Mouse (Mus musculus) heart, embryonic 13.5 days (tissue): ENCODE results near the gene Hist1h3c. TPM values are rescaled to one million over a fixed set of nuclear protein-coding genes. Genes with fewer than 3 reads are reported as not detected.
"Not testable (repeated sequence)": the region's sequence is repeated elsewhere in the genome, so short reads cannot be mapped to it uniquely, and the experiment has no call there.

Source experiments
- ATAC-seq: fragments of 200-750 bp; cut with Nextera tagmentation; 2 replicates; pipeline ENCODE4 v1.8.0; 2017; ENCODE audit warnings: moderate TSS enrichment; ENCODE audit not compliant: insufficient number of reproducible peaks, low FRiP score, low TSS enrichment; ENCODE audit errors: extremely low read depth
- H3K27ac ChIP-seq: fragments of 300-500 bp; sonication (generic); replicated peaks from 2 replicates; pipeline ENCODE4 v1.5.1; 2015; ENCODE audit warnings: moderate library complexity, mild to moderate bottlenecking, inconsistent platforms
- H3K27me3 ChIP-seq: fragments of 300-500 bp; sonication (generic); replicated peaks from 2 replicates; pipeline ENCODE4 v1.6.1; 2015; ENCODE audit warnings: mild to moderate bottlenecking, inconsistent platforms
- H3K36me3 ChIP-seq: fragments of 300-500 bp; sonication (generic); 2 replicates; pipeline ENCODE4 v1.6.1; 2015; ENCODE audit warnings: mild to moderate bottlenecking, inconsistent platforms
- H3K4me1 ChIP-seq: fragments of 300-500 bp; sonication (generic); 2 replicates; pipeline ENCODE4 v1.6.1; 2015; ENCODE audit warnings: inconsistent platforms
- H3K4me2 ChIP-seq: fragments of 300-500 bp; sonication (generic); 2 replicates; pipeline ENCODE4 v1.6.1; 2015; ENCODE audit warnings: inconsistent platforms, mild to moderate bottlenecking, moderate library complexity
- H3K4me3 ChIP-seq: fragments of 300-500 bp; sonication (generic); 2 replicates; pipeline ENCODE4 v1.5.1; 2015; ENCODE audit warnings: moderate library complexity, mild to moderate bottlenecking, inconsistent platforms
- H3K9ac ChIP-seq: fragments of 300-500 bp; sonication (generic); 2 replicates; pipeline ENCODE4 v1.6.1; 2015; ENCODE audit warnings: inconsistent platforms, mild to moderate bottlenecking, moderate library complexity
- H3K9me3 ChIP-seq: fragments of 300-500 bp; sonication (generic); 2 replicates; pipeline ENCODE4 v1.6.1; 2016; ENCODE audit warnings: inconsistent platforms
- WGBS: fragments of 180-500 bp; shearing (Covaris S2); methylation state at CpG from one replicate; pipeline ENCODE4 v1.1.7; 2015; ENCODE audit warnings: mixed read lengths; 5-methylcytosine and 5-hydroxymethylcytosine counted together
- polyA plus RNA-seq: library from polyadenylated mRNA; unstranded; fragments of >200 nt; fragmentation: Nextera tagmentation; extraction: Ambion mirVana; gene quantifications from 2 replicates; pipeline ENCODE4 v1.2.1, GENCODE M21; 2015

The Hist1h3c gene
- polyA plus RNA-seq: 2.7 and 3.8 TPM in 2 replicates

- Histone ChIP-seq H3K9me3 (no peaks in the 10 kb centered on the region), H3K4me2 (peak within 1 kb of the TSS; percentile 70), H3K9ac (peak within 1 kb of the TSS; percentile 83), H3K27me3 (no peaks in the 10 kb centered on the region), H3K4me1 (peaks cover 39% of the 10 kb centered on the region), H3K27ac (peak within 1 kb of the TSS; percentile 98), H3K36me3 (no peaks in the 10 kb centered on the region), H3K4me3 (peak within 1 kb of the TSS; percentile 52)
- 1% methylated on average over 23 of the region's 28 CpGs for WGBS
- peak; percentile 52; the same call in 1 of the 2 replicates for ATAC-seq
Measured at GRCm38 (mm10) chr13:23745381-23746161, at the start of gene Hist1h3c. Gene Hist1h3c, minus strand, starts transcription at chr13:23745602.

DNA sequence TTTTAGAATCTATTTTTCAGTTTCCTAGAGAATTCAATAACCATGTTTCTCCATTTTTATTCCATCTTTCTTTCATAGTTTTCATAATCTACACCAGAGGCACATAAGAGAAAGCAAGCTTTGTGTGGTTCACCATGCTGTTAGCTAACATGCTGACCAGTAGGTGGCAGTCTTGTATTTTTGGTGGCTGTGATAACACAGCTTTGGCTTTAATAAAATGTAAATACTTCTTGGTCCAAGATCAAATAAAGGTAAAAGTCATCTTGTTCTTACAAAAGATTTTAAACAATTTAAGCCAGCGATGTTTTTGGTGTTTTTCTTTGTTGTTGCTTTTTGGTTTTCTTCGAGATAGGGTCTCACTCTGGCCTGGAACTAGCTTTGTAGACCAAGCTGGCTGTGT is 47.1 kb upstream of the Hist1h3c start:
- no peaks in the 10 kb centered on the region for H3K4me1 ChIP-seq
- no peaks in the 10 kb centered on the region for H3K9me3 ChIP-seq
- H3K36me3 ChIP-seq: no peaks in the 10 kb centered on the region
- no peak overlapping the region for H3K4me3 ChIP-seq
- 0 out of 2 replicates have a peak, but pooled peaks cover 8% of the 10 kb centered on the region for H3K27me3 ChIP-seq
- ATAC-seq: no peak
- H3K27ac ChIP-seq: no peak overlapping the region
- no peak overlapping the region for H3K9ac ChIP-seq
- WGBS: 38% methylated on average over 2 of the region's 2 CpGs
- no peak overlapping the region for H3K4me2 ChIP-seq

- no peaks in the 10 kb centered on the region for H3K27me3 ChIP-seq
- H3K4me2 ChIP-seq: no peak overlapping the region
- no peak overlapping the region for H3K4me3 ChIP-seq
- ATAC-seq: no peak
- no peaks in the 10 kb centered on the region for H3K9me3 ChIP-seq
- no peak overlapping the region for H3K27ac ChIP-seq
- no peaks in the 10 kb centered on the region for H3K4me1 ChIP-seq
- H3K9ac ChIP-seq: no peak overlapping the region
- 45% methylated on average over 4 of the region's 4 CpGs for WGBS
- H3K36me3 ChIP-seq: no peaks in the 10 kb centered on the region
Measured at GRCm38 (mm10) chr13:23779025-23779424, 33.6 kb upstream of the Hist1h3c start.

DNA sequence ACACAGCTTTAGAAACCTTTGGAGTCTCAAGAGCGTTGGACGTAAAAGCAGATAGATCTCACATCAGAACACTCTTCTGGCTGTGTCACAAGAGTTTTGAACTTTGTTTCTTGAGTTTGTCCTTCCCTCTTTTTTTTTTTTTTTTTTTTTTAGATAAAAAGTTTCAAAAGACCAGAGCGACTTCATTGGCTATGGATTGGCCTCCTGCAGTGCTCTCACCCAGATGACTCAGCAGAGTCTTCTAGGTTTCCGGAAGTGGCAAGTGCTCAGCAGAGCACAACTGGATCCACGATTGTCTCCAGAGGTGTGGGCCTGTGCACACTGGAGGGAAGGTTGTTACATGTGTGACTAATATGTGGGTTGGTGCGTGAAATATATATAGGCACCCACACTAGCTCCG is 32.9 kb upstream of the Hist1h3c start:
- H3K36me3 ChIP-seq: no peaks in the 10 kb centered on the region
- no peak overlapping the region for H3K27ac ChIP-seq
- no peaks in the 10 kb centered on the region for H3K9me3 ChIP-seq
- no peak for ATAC-seq
- WGBS: 84% methylated on average over 7 of the region's 7 CpGs
- no peak overlapping the region for H3K9ac ChIP-seq
- no peak overlapping the region for H3K4me3 ChIP-seq
- no peaks in the 10 kb centered on the region for H3K27me3 ChIP-seq
- peaks cover under 1% of the 10 kb centered on the region; the same call in 1 of the 2 replicates for H3K4me1 ChIP-seq
- H3K4me2 ChIP-seq: no peak overlapping the region

DNA sequence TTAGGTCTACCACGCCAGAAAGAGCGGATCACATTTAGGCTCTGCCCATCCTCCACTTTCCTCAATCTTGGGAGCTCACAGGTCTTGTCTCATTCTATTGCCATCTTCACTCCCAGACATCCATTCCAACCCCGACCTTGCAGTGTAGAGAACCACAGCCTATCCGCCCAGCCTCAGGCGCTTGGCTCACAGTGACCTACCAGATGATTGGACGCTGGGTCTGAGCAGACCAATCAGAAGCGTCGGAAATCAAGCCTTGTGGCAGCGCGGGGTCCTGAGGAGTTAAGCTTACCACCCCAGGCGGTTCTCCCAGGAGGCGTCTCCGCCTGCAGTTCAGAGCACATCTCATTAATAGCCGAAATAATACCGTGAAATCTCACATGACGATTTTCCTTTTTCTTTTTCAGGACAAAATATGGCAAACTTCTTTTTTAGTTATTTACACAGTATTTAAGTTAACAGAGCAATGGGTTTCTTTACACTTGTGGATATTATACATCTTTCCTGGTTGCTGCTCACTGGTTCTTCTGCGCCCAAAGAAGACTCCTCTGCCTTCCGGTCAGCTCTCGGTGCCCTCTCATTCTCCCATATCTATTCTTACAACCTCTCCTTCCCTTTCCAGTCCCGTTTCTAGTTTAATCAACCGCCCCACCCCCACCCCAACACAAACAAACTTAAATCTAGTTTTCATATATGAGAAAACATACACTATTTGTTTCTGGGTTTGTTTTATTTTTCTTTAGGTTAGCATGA is 27.3 kb upstream of the Hist1h3c start:
- 12% methylated on average over 21 of the region's 21 CpGs for WGBS
- Histone ChIP-seq H3K4me2 (peak overlapping the region; percentile 66), H3K9ac (peak overlapping the region; percentile 65; the same call in 1 of the 2 replicates), H3K4me3 (peak overlapping the region; percentile 34), H3K27ac (0 out of 2 replicates have a peak overlapping the region, but pooled peaks have one; percentile 28), H3K4me1 (peaks cover 9% of the 10 kb centered on the region; the same call in 1 of the 2 replicates), H3K36me3 (no peaks in the 10 kb centered on the region), H3K9me3 (no peaks in the 10 kb centered on the region), H3K27me3 (no peaks in the 10 kb centered on the region)
- peak; percentile 66; the same call in 1 of the 2 replicates for ATAC-seq

DNA sequence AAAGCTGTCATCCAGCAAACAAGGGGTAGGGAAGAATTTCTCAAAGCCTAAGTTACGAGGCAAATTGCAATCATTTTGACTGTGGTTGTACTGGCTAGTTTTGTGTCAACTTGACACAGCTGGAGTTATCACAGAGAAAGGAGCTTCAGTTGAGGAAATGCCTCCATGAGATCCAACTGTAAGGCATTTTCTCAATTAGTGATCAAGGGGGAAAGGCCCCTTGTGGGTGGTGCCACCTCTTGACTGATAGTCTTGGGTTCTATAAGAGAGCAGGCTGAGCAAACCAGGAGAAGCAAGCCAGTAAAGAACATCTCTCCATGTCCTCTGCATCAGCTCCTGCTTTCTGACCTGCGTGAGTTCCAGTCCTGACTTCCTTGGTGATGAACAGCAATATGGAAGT is 24.2 kb upstream of the Hist1h3c start, which contains the start of gene Trim38:
Gene Trim38 (plus strand): TSS at position 301 of the 400 bp plus-strand sequence.
- not testable (repeated sequence) for H3K27me3 ChIP-seq, H3K36me3 ChIP-seq, H3K27ac ChIP-seq, ATAC-seq, H3K4me3 ChIP-seq, H3K9me3 ChIP-seq, H3K9ac ChIP-seq, H3K4me2 ChIP-seq
- 85% methylated on average over 2 of the region's 2 CpGs for WGBS
- peaks cover 12% of the 10 kb centered on the region for H3K4me1 ChIP-seq

DNA sequence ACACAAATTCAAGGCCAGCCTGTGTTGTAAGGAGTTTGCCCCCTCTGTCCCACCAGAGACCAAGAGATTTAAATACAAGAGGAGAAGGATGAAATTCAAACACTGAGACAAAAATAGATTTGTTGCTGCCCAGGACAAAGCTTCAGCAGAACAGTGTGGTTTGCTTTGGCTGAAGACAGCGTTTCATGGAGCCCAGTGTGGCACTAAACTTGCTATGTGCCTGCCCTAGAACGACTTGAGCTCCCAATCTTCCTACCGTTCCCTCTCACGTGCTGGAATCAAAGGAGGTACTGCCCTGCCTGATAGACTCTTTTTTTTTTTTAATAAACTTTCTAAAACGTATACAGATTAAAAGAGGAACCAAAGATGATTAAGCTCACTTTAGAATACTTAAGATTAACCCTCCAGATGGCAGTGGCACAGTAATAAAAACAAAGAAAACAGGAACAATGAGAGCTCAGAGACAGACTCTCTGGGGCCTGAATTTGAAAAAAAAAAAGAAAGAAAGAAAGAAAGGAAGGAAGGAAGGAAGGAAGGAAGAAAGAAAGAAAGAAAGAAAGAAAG is 23.5 kb upstream of the Hist1h3c start:
- no peak overlapping the region for H3K9ac ChIP-seq
- H3K4me1 ChIP-seq: peaks cover 19% of the 10 kb centered on the region
- WGBS: 42% methylated on average over 5 of the region's 5 CpGs
- no peaks in the 10 kb centered on the region for H3K36me3 ChIP-seq
- H3K9me3 ChIP-seq: no peaks in the 10 kb centered on the region
- H3K27ac ChIP-seq: no peak overlapping the region
- no peak overlapping the region for H3K4me3 ChIP-seq
- no peak overlapping the region for H3K4me2 ChIP-seq
- H3K27me3 ChIP-seq: no peaks in the 10 kb centered on the region
- ATAC-seq: no peak

DNA sequence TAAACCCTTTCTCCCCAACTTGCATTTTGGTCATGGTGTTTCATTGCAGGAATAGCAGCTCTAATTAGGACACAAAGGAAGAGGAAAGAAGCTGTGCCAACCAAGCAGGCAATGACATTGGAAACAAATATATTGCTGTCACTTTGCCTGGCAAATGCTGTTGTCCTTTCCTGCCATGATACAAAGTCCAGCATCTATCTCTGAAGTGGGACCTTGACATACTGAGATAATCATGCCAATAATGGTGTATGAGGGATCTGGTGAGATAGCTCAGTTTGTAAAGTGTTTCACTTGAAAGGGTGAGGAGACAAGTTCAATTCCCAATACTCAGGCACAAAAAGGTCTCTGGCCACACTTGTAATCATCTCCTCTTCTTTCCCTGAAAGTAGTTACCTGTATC is 21.4 kb upstream of the Hist1h3c start:
- ATAC-seq: no peak

GRCm38 (mm10) chr13:23765172-23765513 is 19.7 kb upstream of the Hist1h3c start:
- H3K4me2 ChIP-seq: peak overlapping the region; percentile 79
- H3K27ac ChIP-seq: no peak overlapping the region
- peaks cover 30% of the 10 kb centered on the region for H3K4me1 ChIP-seq
- H3K4me3 ChIP-seq: no peak overlapping the region
- H3K36me3 ChIP-seq: no peaks in the 10 kb centered on the region
- H3K9me3 ChIP-seq: no peaks in the 10 kb centered on the region
- no peak for ATAC-seq
- H3K27me3 ChIP-seq: no peaks in the 10 kb centered on the region
- H3K9ac ChIP-seq: no peak overlapping the region
- WGBS: 89% methylated on average over 1 of the region's 1 CpGs

More for the DNA sequence above, 21.4 kb upstream of the Hist1h3c start:
- no peaks in the 10 kb centered on the region for H3K9me3 ChIP-seq
- no peak overlapping the region for H3K4me3 ChIP-seq
- H3K4me1 ChIP-seq: peaks cover 25% of the 10 kb centered on the region
- H3K27me3 ChIP-seq: no peaks in the 10 kb centered on the region
- H3K36me3 ChIP-seq: no peaks in the 10 kb centered on the region
- no peak overlapping the region for H3K27ac ChIP-seq
- no peak overlapping the region for H3K9ac ChIP-seq
- H3K4me2 ChIP-seq: no peak overlapping the region

- Histone ChIP-seq H3K9ac (peak overlapping the region; percentile 88), H3K27ac (peak overlapping the region; percentile 96), H3K4me1 (peaks cover 35% of the 10 kb centered on the region), H3K36me3 (no peaks in the 10 kb centered on the region), H3K9me3 (no peaks in the 10 kb centered on the region), H3K4me3 (peak overlapping the region; percentile 67), H3K27me3 (no peaks in the 10 kb centered on the region), H3K4me2 (peak overlapping the region; percentile 79)
- no peak for ATAC-seq
- WGBS: 35% methylated on average over 12 of the region's 12 CpGs
Measured at GRCm38 (mm10) chr13:23764324-23765171, 19.1 kb upstream of the Hist1h3c start.
